Mouse (Mus musculus): ENCODE data around the gene Zfp185. TPM values are rescaled to one million over a fixed set of nuclear protein-coding genes. Genes with fewer than 3 reads are reported as not detected.
"Not testable (repeated sequence)": the region's sequence is repeated elsewhere in the genome, so short reads cannot be mapped to it uniquely, and the experiment has no call there.

The Zfp185 gene
- polyA plus RNA-seq, 1 experiment from 2014 or later, result 5.1 TPM

DNA sequence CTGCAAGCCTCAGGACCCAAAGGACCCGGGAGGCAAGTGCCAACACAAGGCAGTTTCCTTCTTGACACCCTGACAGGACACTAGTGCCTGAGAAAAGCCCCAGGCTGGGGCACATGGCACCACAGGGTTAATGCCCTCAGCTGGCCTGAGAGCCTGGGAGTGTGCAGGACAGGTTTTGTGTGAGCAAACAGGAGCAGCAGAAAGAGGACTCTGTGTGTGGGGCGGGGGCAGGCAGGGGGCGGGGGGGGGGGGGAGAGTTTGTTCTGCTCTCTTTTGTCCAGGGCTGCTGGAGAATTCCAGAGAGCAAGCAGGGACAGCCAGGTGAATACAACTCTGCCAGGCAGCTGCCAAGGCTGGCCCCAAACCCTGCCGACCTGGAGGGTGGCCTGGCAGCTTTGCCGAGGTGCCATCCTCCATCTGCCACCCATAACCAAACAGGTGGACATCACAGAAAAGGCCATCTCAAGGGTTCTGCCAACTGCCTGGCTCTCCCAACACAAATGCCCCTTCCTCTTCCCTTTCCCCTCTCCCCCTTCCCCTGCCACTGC lies 79.7 kb downstream of the Zfp185 start:
- H3K27ac ChIP-seq, result not testable (repeated sequence)

More for the DNA sequence above, 79.7 kb downstream of the Zfp185 start:
- H3K27me3 ChIP-seq (ENCODE audit: insufficient read depth, poor library complexity, severe bottlenecking), result peaks cover 22% of the 10 kb centered on the region
- WGBS, result 81% methylated on average over 3 of the region's 5 CpGs
- H3K9me3 ChIP-seq; H3K4me3 ChIP-seq; DNase-seq (ENCODE audit: low spot score); H3K36me3 ChIP-seq: not testable (repeated sequence)
- H3K4me1 ChIP-seq (replicated peaks), result peaks cover 11% of the 10 kb centered on the region

MicroRNAs encoded within 50 kb of the gene (microRNA counts, 519-probe panel; counts per million panel counts)
- 1,255 counts per million, percentile 77 among the panel's probes with 10 or more counts for microRNA mmu-miR-2137

Other genes starting within 250 kb of the Zfp185 start
- 0.36 and 0.90 TPM in 2 replicates for gene Gabrq, start 162.2 kb upstream of the Zfp185 start, polyA plus RNA-seq (2016; fragmentation: Nextera tagmentation; extraction: Ambion mirVana)
- gene Cetn2, start 68.9 kb upstream of the Zfp185 start, polyA plus RNA-seq (2016; fragmentation: Nextera tagmentation; extraction: Ambion mirVana), result 91.9 and 104 TPM in 2 replicates
- gene Nsdhl, start 68.8 kb upstream of the Zfp185 start, polyA plus RNA-seq (2016; fragmentation: Nextera tagmentation; extraction: Ambion mirVana), result 37.4 and 42.9 TPM in 2 replicates
- 0.09 and 0.11 TPM in 2 replicates for gene Pnma5, start 49.8 kb downstream of the Zfp185 start, polyA plus RNA-seq (2016; fragmentation: Nextera tagmentation; extraction: Ambion mirVana)
- gene Pnma3, start 77.4 kb downstream of the Zfp185 start, polyA plus RNA-seq (2016; fragmentation: Nextera tagmentation; extraction: Ambion mirVana), result 0.25 and 0.51 TPM in 2 replicates
- 1.5 TPM in 1 of 2 replicates, not detected in the other for gene Xlr4a, start 95.1 kb downstream of the Zfp185 start, polyA plus RNA-seq (2016; fragmentation: Nextera tagmentation; extraction: Ambion mirVana)
- 2.1 and 2.7 TPM in 2 replicates for gene Xlr3a, start 109.8 kb downstream of the Zfp185 start, polyA plus RNA-seq (2016; fragmentation: Nextera tagmentation; extraction: Ambion mirVana)
- gene Gm14685, start 129.7 kb downstream of the Zfp185 start, polyA plus RNA-seq (2016; fragmentation: Nextera tagmentation; extraction: Ambion mirVana), result 0.24 and 0.26 TPM in 2 replicates
- not detected in 2 replicates for gene Xlr5b, start 161.5 kb downstream of the Zfp185 start, polyA plus RNA-seq (2016; fragmentation: Nextera tagmentation; extraction: Ambion mirVana)
- not detected in 2 replicates for gene DXBay18, start 162.1 kb downstream of the Zfp185 start, polyA plus RNA-seq (2016; fragmentation: Nextera tagmentation; extraction: Ambion mirVana)
- not detected in 2 replicates for gene Spin2d, start 189.7 kb downstream of the Zfp185 start, polyA plus RNA-seq (2016; fragmentation: Nextera tagmentation; extraction: Ambion mirVana)
- 11.1 and 12.8 TPM in 2 replicates for gene Xlr3b, start 204.9 kb downstream of the Zfp185 start, polyA plus RNA-seq (2016; fragmentation: Nextera tagmentation; extraction: Ambion mirVana)
- 0.45 and 0.68 TPM in 2 replicates for gene Xlr4b, start 227.0 kb downstream of the Zfp185 start, polyA plus RNA-seq (2016; fragmentation: Nextera tagmentation; extraction: Ambion mirVana)
- 14.1 and 19.8 TPM in 2 replicates for gene F8a, start 241.0 kb downstream of the Zfp185 start, polyA plus RNA-seq (2016; fragmentation: Nextera tagmentation; extraction: Ambion mirVana)